Mouse (Mus musculus): ENCODE results near the gene BC049715. TPM values are rescaled to one million over a fixed set of nuclear protein-coding genes. Genes with fewer than 3 reads are reported as not detected.

Gene BC049715
- polyA plus RNA-seq, 1 experiment, result 1.3 TPM

GRCm38 (mm10) chr6:136831712-136832111, 4.3 kb downstream of the BC049715 start:
- Histone ChIP-seq H3K36me3 (ENCODE audit: control insufficient read depth, insufficient read depth, low read length) (no peaks in the 10 kb centered on the region), H3K27me3 (replicated peaks; ENCODE audit: control insufficient read depth, insufficient read depth, low read length) (no peaks in the 10 kb centered on the region), H3K4me1 (ENCODE audit: control insufficient read depth, insufficient read depth, low read length) (peaks cover 4% of the 10 kb centered on the region), H3K27ac (ENCODE audit: insufficient read depth, low read depth, low read length) (no peak overlapping the region), H3K4me3 (ENCODE audit: insufficient read depth, low read depth, low read length) (no peak overlapping the region)
- TF ChIP-seq POLR2A (IDR thresholded peaks at IDR 0.05; ENCODE audit: low read depth, low read length), result no peak
- TF ChIP-seq CTCF (conservative IDR thresholded peaks at IDR 0.05; ENCODE audit: insufficient read depth, insufficient read length, low read depth, low read length), result no peak
- 69% methylated on average over 5 of the region's 5 CpGs for WGBS
- DNase-seq, result no peak

DNA sequence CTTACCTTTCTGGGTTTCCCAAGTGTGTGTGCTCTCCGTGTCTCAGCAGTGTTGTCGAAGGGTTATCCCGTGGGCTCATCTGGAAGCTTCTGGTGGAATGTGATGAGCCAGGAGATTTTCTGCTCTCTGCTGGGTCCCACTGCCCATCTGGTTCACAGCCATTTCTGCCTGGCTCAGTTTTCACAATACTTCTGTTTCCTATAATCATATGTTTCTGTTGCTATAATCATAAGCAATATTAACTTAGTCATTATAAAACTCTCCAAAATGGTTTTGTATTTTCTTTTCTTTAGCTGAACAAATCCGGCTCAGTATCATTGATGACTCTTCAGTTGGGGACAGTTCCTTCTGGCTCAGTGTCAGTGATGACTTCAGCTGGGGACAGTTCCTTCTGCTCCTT, 7.9 kb downstream of the BC049715 start, which contains the start of gene Smco3:
Gene Smco3 (minus strand): TSS at position 101 of the 400 bp plus-strand sequence.
- Histone ChIP-seq H3K27ac (ENCODE audit: insufficient read depth, low read depth, low read length) (no peak within 1 kb of the TSS), H3K4me1 (ENCODE audit: control insufficient read depth, insufficient read depth, low read length) (no peaks in the 10 kb centered on the region), H3K36me3 (ENCODE audit: control insufficient read depth, insufficient read depth, low read length) (no peaks in the 10 kb centered on the region), H3K4me3 (ENCODE audit: insufficient read depth, low read depth, low read length) (peak within 1 kb of the TSS; percentile 35), H3K27me3 (replicated peaks; ENCODE audit: control insufficient read depth, insufficient read depth, low read length) (no peaks in the 10 kb centered on the region)
- DNase-seq, result no peak
- TF ChIP-seq POLR2A (IDR thresholded peaks at IDR 0.05; ENCODE audit: low read depth, low read length) (no peak), CTCF (conservative IDR thresholded peaks at IDR 0.05; ENCODE audit: insufficient read depth, insufficient read length, low read depth, low read length) (no peak)
- 50% methylated on average over 4 of the region's 4 CpGs for WGBS

DNA sequence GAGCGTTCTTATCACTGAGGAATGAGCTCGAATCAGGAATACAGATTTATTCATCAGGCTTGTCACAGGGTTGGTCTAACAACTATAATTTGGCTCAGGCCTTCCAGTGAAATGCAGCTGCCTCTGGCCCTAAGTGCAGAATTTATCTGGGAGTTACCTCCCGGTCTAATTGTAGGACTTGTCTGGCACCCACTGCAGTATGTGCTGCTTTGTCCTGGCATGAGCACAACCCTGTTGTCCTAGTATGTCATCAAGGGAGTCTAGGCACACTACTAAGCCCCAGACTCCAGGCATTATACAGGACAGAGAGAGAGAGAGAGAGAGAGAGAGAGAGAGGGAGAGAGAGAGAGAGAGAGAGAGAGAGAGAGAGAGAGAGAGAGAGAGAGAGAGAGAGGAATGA, 9.9 kb downstream of the BC049715 start:
- Histone ChIP-seq H3K27ac (ENCODE audit: insufficient read depth, low read depth, low read length) (no peak overlapping the region), H3K27me3 (replicated peaks; ENCODE audit: control insufficient read depth, insufficient read depth, low read length) (no peaks in the 10 kb centered on the region), H3K4me3 (ENCODE audit: insufficient read depth, low read depth, low read length) (no peak overlapping the region), H3K36me3 (ENCODE audit: control insufficient read depth, insufficient read depth, low read length) (no peaks in the 10 kb centered on the region), H3K4me1 (ENCODE audit: control insufficient read depth, insufficient read depth, low read length) (no peaks in the 10 kb centered on the region)
- no peak for DNase-seq
- no peak for TF ChIP-seq CTCF (conservative IDR thresholded peaks at IDR 0.05; ENCODE audit: insufficient read depth, insufficient read length, low read depth, low read length)
- TF ChIP-seq POLR2A (IDR thresholded peaks at IDR 0.05; ENCODE audit: low read depth, low read length), result no peak
- 77% methylated on average over 3 of the region's 3 CpGs for WGBS

- WGBS, result 87% methylated on average over 2 of the region's 2 CpGs
- H3K4me1 ChIP-seq (ENCODE audit: control insufficient read depth, insufficient read depth, low read length), result no peaks in the 10 kb centered on the region
Observed at GRCm38 (mm10) chr6:136844903-136845302, 17.5 kb downstream of the BC049715 start.

DNA sequence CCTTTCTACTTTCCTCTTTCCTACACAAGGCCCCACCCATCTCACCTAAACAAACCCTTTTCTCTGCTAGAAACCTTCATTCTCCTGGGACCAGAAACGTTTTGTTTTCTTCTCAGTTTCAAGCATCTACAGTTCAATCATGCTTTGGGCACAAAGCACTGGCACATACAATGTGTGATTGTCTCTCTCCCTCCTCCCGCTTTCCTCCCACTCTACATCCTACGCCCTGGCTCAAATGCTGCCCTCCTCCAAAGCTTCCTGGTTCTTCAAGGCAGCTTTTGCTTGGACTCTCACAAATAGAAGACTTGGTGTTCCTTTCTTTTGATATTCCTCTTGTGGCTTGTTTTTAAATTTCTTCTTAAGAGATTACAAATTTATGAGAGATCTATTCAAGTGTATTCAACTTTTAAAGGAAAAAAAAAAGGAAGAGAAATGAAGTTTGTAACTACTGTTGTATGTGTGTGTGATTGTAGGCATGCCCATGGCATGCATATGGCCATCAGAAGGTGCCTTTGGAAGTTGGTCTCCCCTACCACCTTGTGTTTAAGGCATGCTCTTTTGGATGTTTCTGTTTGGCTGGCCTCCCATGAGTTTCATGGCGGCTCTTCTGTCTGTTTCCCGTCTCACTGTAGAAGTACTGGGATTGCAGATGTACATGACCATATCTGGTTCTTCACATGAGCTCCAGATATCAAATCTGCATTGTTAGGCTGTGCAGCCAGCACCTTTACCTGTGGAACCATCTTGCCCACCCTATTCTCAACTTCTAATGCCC, 18.5 kb downstream of the BC049715 start:
- TF ChIP-seq CTCF (conservative IDR thresholded peaks at IDR 0.05; ENCODE audit: insufficient read depth, insufficient read length, low read depth, low read length), result no peak
- no peak for DNase-seq
- 75% methylated on average over 5 of the region's 5 CpGs for WGBS

More at GRCm38 (mm10) chr6:136844903-136845302, 17.5 kb downstream of the BC049715 start:
- no peak for TF ChIP-seq CTCF (conservative IDR thresholded peaks at IDR 0.05; ENCODE audit: insufficient read depth, insufficient read length, low read depth, low read length)
- TF ChIP-seq POLR2A (IDR thresholded peaks at IDR 0.05; ENCODE audit: low read depth, low read length), result no peak
- no peak overlapping the region for H3K27ac ChIP-seq (ENCODE audit: insufficient read depth, low read depth, low read length)
- no peaks in the 10 kb centered on the region for H3K27me3 ChIP-seq (replicated peaks; ENCODE audit: control insufficient read depth, insufficient read depth, low read length)
- H3K4me3 ChIP-seq (ENCODE audit: insufficient read depth, low read depth, low read length), result no peak overlapping the region
- no peaks in the 10 kb centered on the region for H3K36me3 ChIP-seq (ENCODE audit: control insufficient read depth, insufficient read depth, low read length)
- DNase-seq, result no peak

GRCm38 (mm10) chr6:136847267-136847666, 19.8 kb downstream of the BC049715 start:
- TF ChIP-seq CTCF (conservative IDR thresholded peaks at IDR 0.05; ENCODE audit: insufficient read depth, insufficient read length, low read depth, low read length), result no peak
- TF ChIP-seq POLR2A (IDR thresholded peaks at IDR 0.05; ENCODE audit: low read depth, low read length), result no peak
- Histone ChIP-seq H3K4me1 (ENCODE audit: control insufficient read depth, insufficient read depth, low read length) (no peaks in the 10 kb centered on the region; the same call in 1 of the 2 replicates), H3K27me3 (replicated peaks; ENCODE audit: control insufficient read depth, insufficient read depth, low read length) (no peaks in the 10 kb centered on the region), H3K27ac (ENCODE audit: insufficient read depth, low read depth, low read length) (no peak overlapping the region), H3K36me3 (ENCODE audit: control insufficient read depth, insufficient read depth, low read length) (no peaks in the 10 kb centered on the region), H3K4me3 (ENCODE audit: insufficient read depth, low read depth, low read length) (no peak overlapping the region)
- 96% methylated on average over 3 of the region's 3 CpGs for WGBS
- DNase-seq, result no peak

More for the DNA sequence above, 18.5 kb downstream of the BC049715 start:
- Histone ChIP-seq H3K4me3 (ENCODE audit: insufficient read depth, low read depth, low read length) (no peak overlapping the region), H3K36me3 (ENCODE audit: control insufficient read depth, insufficient read depth, low read length) (no peaks in the 10 kb centered on the region), H3K27me3 (replicated peaks; ENCODE audit: control insufficient read depth, insufficient read depth, low read length) (no peaks in the 10 kb centered on the region), H3K4me1 (ENCODE audit: control insufficient read depth, insufficient read depth, low read length) (no peaks in the 10 kb centered on the region), H3K27ac (ENCODE audit: insufficient read depth, low read depth, low read length) (no peak overlapping the region)

DNA sequence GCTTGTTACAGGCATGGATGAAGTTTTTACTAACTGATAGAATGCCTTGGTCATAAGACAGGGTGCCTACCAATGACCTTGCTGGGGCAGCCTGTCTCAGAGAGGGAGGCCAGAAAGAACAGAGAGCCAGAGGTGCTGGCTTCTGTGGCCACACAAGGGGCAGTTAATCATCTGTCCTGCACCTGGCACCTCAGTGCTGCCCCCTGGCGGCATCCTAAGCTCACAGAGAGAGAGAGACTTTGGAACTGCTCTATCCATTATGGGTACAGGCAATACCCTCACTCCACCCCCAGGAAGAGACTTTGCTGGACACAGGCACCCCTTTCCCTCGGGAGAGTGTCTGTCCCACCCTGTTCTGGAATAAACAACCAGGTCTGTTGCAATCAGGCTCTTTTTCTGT, 20.4 kb downstream of the BC049715 start:
- Histone ChIP-seq H3K4me1 (ENCODE audit: control insufficient read depth, insufficient read depth, low read length) (peaks cover 4% of the 10 kb centered on the region), H3K36me3 (ENCODE audit: control insufficient read depth, insufficient read depth, low read length) (no peaks in the 10 kb centered on the region), H3K4me3 (ENCODE audit: insufficient read depth, low read depth, low read length) (no peak overlapping the region), H3K27me3 (replicated peaks; ENCODE audit: control insufficient read depth, insufficient read depth, low read length) (no peaks in the 10 kb centered on the region), H3K27ac (ENCODE audit: insufficient read depth, low read depth, low read length) (no peak overlapping the region)
- WGBS, result 23% methylated on average over 2 of the region's 2 CpGs
- DNase-seq, result peak; percentile 63
- TF ChIP-seq CTCF (conservative IDR thresholded peaks at IDR 0.05; ENCODE audit: insufficient read depth, insufficient read length, low read depth, low read length) (peak; percentile 68), POLR2A (IDR thresholded peaks at IDR 0.05; ENCODE audit: low read depth, low read length) (no peak)
